Mouse (Mus musculus): ENCODE results near the gene Clock. TPM values are rescaled to one million over a fixed set of nuclear protein-coding genes. Genes with fewer than 3 reads are reported as not detected.

Gene Clock
- polyA plus RNA-seq, 1 experiment, result 5.1 TPM

DNA sequence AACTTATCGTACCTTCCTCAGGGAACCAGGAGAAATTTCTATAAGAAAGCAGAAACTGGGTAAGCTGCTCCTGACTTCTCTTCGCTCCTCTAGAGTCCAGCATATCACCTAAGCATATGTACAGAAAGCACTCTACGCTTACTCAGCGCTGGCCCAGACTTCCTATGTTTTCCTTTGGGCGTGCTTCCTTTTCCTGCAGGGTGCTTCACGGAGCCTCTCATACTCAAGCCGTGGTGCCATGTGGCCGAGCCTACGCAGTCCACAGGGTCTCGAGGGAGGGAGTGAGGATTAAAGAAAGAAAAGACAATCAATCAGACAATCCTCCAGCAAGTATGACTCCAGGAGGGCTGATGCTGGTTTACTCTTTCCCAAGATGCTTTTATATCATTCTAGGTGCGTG, 127.8 kb downstream of the Clock start:
- Histone ChIP-seq H3K4me1 (ENCODE audit: control insufficient read depth, insufficient read depth, insufficient read length) (no peaks in the 10 kb centered on the region), H3K4me3 (ENCODE audit: extremely low read depth, insufficient read depth, insufficient read length) (no peak overlapping the region), H3K36me3 (ENCODE audit: control insufficient read depth, insufficient read depth, low read length) (no peaks in the 10 kb centered on the region), H3K27me3 (ENCODE audit: control insufficient read depth, insufficient read depth, low read length) (peaks cover 2% of the 10 kb centered on the region; the same call in 1 of the 2 replicates), H3K27ac (ENCODE audit: insufficient read depth, low read length) (no peak overlapping the region)
- TF ChIP-seq CTCF (IDR thresholded peaks at IDR 0.05; ENCODE audit: extremely low read depth, insufficient read depth, insufficient read length, insufficient replicate concordance) (no peak), POLR2A (IDR thresholded peaks at IDR 0.05; ENCODE audit: low read depth, low read length) (no peak)
- DNase-seq (ENCODE audit: low read depth in 1 of 2, low spot score in 2 of 2), result no peak
- 45% methylated on average over 11 of the region's 11 CpGs for WGBS

GRCm38 (mm10) chr5:76176411-76176810, 128.2 kb downstream of the Clock start:
- H3K27me3 ChIP-seq (ENCODE audit: control insufficient read depth, insufficient read depth, low read length), result peaks cover 2% of the 10 kb centered on the region; the same call in 1 of the 2 replicates
- no peak for DNase-seq (ENCODE audit: low read depth in 1 of 2, low spot score in 2 of 2)
- TF ChIP-seq POLR2A (IDR thresholded peaks at IDR 0.05; ENCODE audit: low read depth, low read length) (no peak), CTCF (IDR thresholded peaks at IDR 0.05; ENCODE audit: extremely low read depth, insufficient read depth, insufficient read length, insufficient replicate concordance) (no peak)
- no peaks in the 10 kb centered on the region for H3K36me3 ChIP-seq (ENCODE audit: control insufficient read depth, insufficient read depth, low read length)
- no peak overlapping the region for H3K4me3 ChIP-seq (ENCODE audit: extremely low read depth, insufficient read depth, insufficient read length)
- no peak overlapping the region for H3K27ac ChIP-seq (ENCODE audit: insufficient read depth, low read length)
- H3K4me1 ChIP-seq (ENCODE audit: control insufficient read depth, insufficient read depth, insufficient read length), result no peaks in the 10 kb centered on the region
- 54% methylated on average over 3 of the region's 3 CpGs for WGBS

- Histone ChIP-seq H3K4me3 (ENCODE audit: extremely low read depth, insufficient read depth, insufficient read length) (no peak overlapping the region), H3K27me3 (ENCODE audit: control insufficient read depth, insufficient read depth, low read length) (peaks cover 2% of the 10 kb centered on the region; the same call in 1 of the 2 replicates), H3K36me3 (ENCODE audit: control insufficient read depth, insufficient read depth, low read length) (no peaks in the 10 kb centered on the region), H3K4me1 (ENCODE audit: control insufficient read depth, insufficient read depth, insufficient read length) (no peaks in the 10 kb centered on the region), H3K27ac (ENCODE audit: insufficient read depth, low read length) (no peak overlapping the region)
- no peak for TF ChIP-seq POLR2A (IDR thresholded peaks at IDR 0.05; ENCODE audit: low read depth, low read length)
- TF ChIP-seq CTCF (IDR thresholded peaks at IDR 0.05; ENCODE audit: extremely low read depth, insufficient read depth, insufficient read length, insufficient replicate concordance), result no peak
- WGBS, result 84% methylated on average over 4 of the region's 4 CpGs
- no peak for DNase-seq (ENCODE audit: low read depth in 1 of 2, low spot score in 2 of 2)
Observed at GRCm38 (mm10) chr5:76175051-76175450, 129.5 kb downstream of the Clock start.

DNA sequence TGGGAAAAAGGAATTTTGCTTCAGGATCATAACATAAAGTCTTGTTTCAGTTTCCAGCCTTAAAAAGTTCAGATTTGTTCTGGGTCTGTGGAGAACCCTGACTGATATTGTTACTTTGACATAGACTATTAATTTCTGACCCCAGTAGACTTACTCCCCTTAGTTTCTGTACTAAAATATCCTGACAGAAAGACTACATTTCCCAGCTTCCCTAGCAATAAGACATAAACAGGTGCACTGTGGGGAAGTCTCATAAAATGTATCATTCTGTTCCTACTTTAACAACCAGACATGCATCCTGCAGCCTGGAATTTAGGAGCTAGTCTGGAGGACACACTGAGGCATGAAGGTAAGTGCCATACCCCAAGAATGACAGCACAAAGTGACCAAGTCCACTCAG, 133.6 kb downstream of the Clock start:
- Histone ChIP-seq H3K27me3 (ENCODE audit: control insufficient read depth, insufficient read depth, low read length) (no peaks in the 10 kb centered on the region), H3K4me1 (ENCODE audit: control insufficient read depth, insufficient read depth, insufficient read length) (no peaks in the 10 kb centered on the region), H3K36me3 (ENCODE audit: control insufficient read depth, insufficient read depth, low read length) (no peaks in the 10 kb centered on the region), H3K4me3 (ENCODE audit: extremely low read depth, insufficient read depth, insufficient read length) (no peak overlapping the region), H3K27ac (ENCODE audit: insufficient read depth, low read length) (no peak overlapping the region)
- no peak for DNase-seq (ENCODE audit: low read depth in 1 of 2, low spot score in 2 of 2)
- TF ChIP-seq POLR2A (IDR thresholded peaks at IDR 0.05; ENCODE audit: low read depth, low read length) (no peak), CTCF (IDR thresholded peaks at IDR 0.05; ENCODE audit: extremely low read depth, insufficient read depth, insufficient read length, insufficient replicate concordance) (no peak)

DNA sequence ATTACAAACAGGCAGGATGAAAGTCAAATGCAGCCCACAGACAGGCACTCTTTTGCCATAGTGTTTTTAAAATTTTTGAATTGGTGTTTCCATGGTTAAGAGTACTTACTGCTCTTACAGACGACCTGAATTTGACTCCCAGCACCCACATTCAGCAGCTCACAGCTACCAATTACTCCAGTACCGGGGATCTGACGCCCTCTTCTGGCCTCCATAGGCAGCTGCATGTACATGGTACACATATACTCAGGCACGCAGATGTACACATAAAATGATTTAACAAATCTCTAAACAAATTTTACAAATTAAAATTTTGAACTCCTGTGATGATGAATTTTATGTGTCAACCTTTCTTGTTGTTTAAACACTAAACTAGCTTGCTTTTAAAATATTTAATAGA, 134.1 kb downstream of the Clock start:
- no peaks in the 10 kb centered on the region for H3K27me3 ChIP-seq (ENCODE audit: control insufficient read depth, insufficient read depth, low read length)
- WGBS, result 92% methylated on average over 4 of the region's 4 CpGs

GRCm38 (mm10) chr5:76164827-76165226, 139.8 kb downstream of the Clock start:
- Histone ChIP-seq H3K27me3 (ENCODE audit: control insufficient read depth, insufficient read depth, low read length) (no peaks in the 10 kb centered on the region), H3K36me3 (ENCODE audit: control insufficient read depth, insufficient read depth, low read length) (no peaks in the 10 kb centered on the region), H3K27ac (ENCODE audit: insufficient read depth, low read length) (no peak overlapping the region), H3K4me1 (ENCODE audit: control insufficient read depth, insufficient read depth, insufficient read length) (no peaks in the 10 kb centered on the region), H3K4me3 (ENCODE audit: extremely low read depth, insufficient read depth, insufficient read length) (no peak overlapping the region)
- TF ChIP-seq POLR2A (IDR thresholded peaks at IDR 0.05; ENCODE audit: low read depth, low read length) (no peak), CTCF (IDR thresholded peaks at IDR 0.05; ENCODE audit: extremely low read depth, insufficient read depth, insufficient read length, insufficient replicate concordance) (no peak)
- no peak for DNase-seq (ENCODE audit: low read depth in 1 of 2, low spot score in 2 of 2)
- 94% methylated on average over 7 of the region's 7 CpGs for WGBS

More for the DNA sequence above, 134.1 kb downstream of the Clock start:
- Histone ChIP-seq H3K27ac (ENCODE audit: insufficient read depth, low read length) (no peak overlapping the region), H3K4me3 (ENCODE audit: extremely low read depth, insufficient read depth, insufficient read length) (no peak overlapping the region), H3K4me1 (ENCODE audit: control insufficient read depth, insufficient read depth, insufficient read length) (no peaks in the 10 kb centered on the region), H3K36me3 (ENCODE audit: control insufficient read depth, insufficient read depth, low read length) (no peaks in the 10 kb centered on the region)
- DNase-seq (ENCODE audit: low read depth in 1 of 2, low spot score in 2 of 2), result no peak
- no peak for TF ChIP-seq POLR2A (IDR thresholded peaks at IDR 0.05; ENCODE audit: low read depth, low read length)
- no peak for TF ChIP-seq CTCF (IDR thresholded peaks at IDR 0.05; ENCODE audit: extremely low read depth, insufficient read depth, insufficient read length, insufficient replicate concordance)

- 85% methylated on average over 4 of the region's 4 CpGs for WGBS
- TF ChIP-seq POLR2A (IDR thresholded peaks at IDR 0.05; ENCODE audit: low read depth, low read length) (no peak), CTCF (IDR thresholded peaks at IDR 0.05; ENCODE audit: extremely low read depth, insufficient read depth, insufficient read length, insufficient replicate concordance) (no peak)
Observed at GRCm38 (mm10) chr5:76163828-76164390, 140.7 kb downstream of the Clock start.

More at GRCm38 (mm10) chr5:76163828-76164390, 140.7 kb downstream of the Clock start:
- DNase-seq (ENCODE audit: low read depth in 1 of 2, low spot score in 2 of 2), result no peak
- Histone ChIP-seq H3K27me3 (ENCODE audit: control insufficient read depth, insufficient read depth, low read length) (no peaks in the 10 kb centered on the region), H3K27ac (ENCODE audit: insufficient read depth, low read length) (no peak overlapping the region), H3K4me3 (ENCODE audit: extremely low read depth, insufficient read depth, insufficient read length) (no peak overlapping the region), H3K4me1 (ENCODE audit: control insufficient read depth, insufficient read depth, insufficient read length) (no peaks in the 10 kb centered on the region), H3K36me3 (ENCODE audit: control insufficient read depth, insufficient read depth, low read length) (no peaks in the 10 kb centered on the region)

Measured in spleen, adult 2 months (tissue).